Mouse (Mus musculus): Measurements from ENCODE around the gene Flad1. TPM values are rescaled to one million over a fixed set of nuclear protein-coding genes. Genes with fewer than 3 reads are reported as not detected.
A peak's percentile ranks its signal among the peaks of the same experiment; 100 is the strongest.

Flad1 gene
- polyA plus RNA-seq, 1 experiment from 2014 or later = 25.0 TPM

GRCm38 (mm10) chr3:89387632-89388031 lies 24.0 kb downstream of the Flad1 start:
- Histone ChIP-seq H3K4me2 (no peak overlapping the region), H3K27me3 (peaks cover 20% of the 10 kb centered on the region), H3K4me1 (replicated peaks) (peaks cover 48% of the 10 kb centered on the region), H3K4me3 (replicated peaks) (no peak overlapping the region), H3K9me3 (no peaks in the 10 kb centered on the region), H3K27ac (no peak overlapping the region), H3K9ac (replicated peaks) (no peak overlapping the region), H3K36me3 (no peaks in the 10 kb centered on the region)
- ATAC-seq (ENCODE audit: insufficient number of reproducible peaks, insufficient read depth, low FRiP score, low TSS enrichment, low read depth) = no peak
- WGBS = 79% methylated on average over 11 of the region's 11 CpGs

- Histone ChIP-seq H3K4me1 (replicated peaks) (peaks cover 39% of the 10 kb centered on the region), H3K27me3 (peaks cover 11% of the 10 kb centered on the region), H3K27ac (no peak overlapping the region), H3K4me2 (no peak overlapping the region), H3K9me3 (no peaks in the 10 kb centered on the region), H3K36me3 (no peaks in the 10 kb centered on the region), H3K4me3 (replicated peaks) (no peak overlapping the region; the same call in 1 of the 2 replicates), H3K9ac (replicated peaks) (no peak overlapping the region)
- no peak for ATAC-seq (ENCODE audit: insufficient number of reproducible peaks, insufficient read depth, low FRiP score, low TSS enrichment, low read depth)
- WGBS = 44% methylated on average over 17 of the region's 17 CpGs
Measured at GRCm38 (mm10) chr3:89386438-89387420, 24.9 kb downstream of the Flad1 start.

GRCm38 (mm10) chr3:89385451-89385850 lies 26.2 kb downstream of the Flad1 start:
- no peaks in the 10 kb centered on the region for H3K36me3 ChIP-seq
- H3K4me2 ChIP-seq = no peak overlapping the region
- H3K9ac ChIP-seq (replicated peaks) = 0 out of 2 replicates have a peak overlapping the region, but pooled peaks have one; percentile 27
- H3K4me1 ChIP-seq (replicated peaks) = peaks cover 26% of the 10 kb centered on the region
- ATAC-seq (ENCODE audit: insufficient number of reproducible peaks, insufficient read depth, low FRiP score, low TSS enrichment, low read depth) = no peak
- H3K27ac ChIP-seq = no peak overlapping the region
- WGBS = 36% methylated on average over 10 of the region's 11 CpGs
- H3K27me3 ChIP-seq = no peaks in the 10 kb centered on the region
- H3K9me3 ChIP-seq = no peaks in the 10 kb centered on the region
- H3K4me3 ChIP-seq (replicated peaks) = no peak overlapping the region

- H3K27ac ChIP-seq = peak overlapping the region; percentile 0; the same call in 1 of the 2 replicates
- H3K9me3 ChIP-seq = no peaks in the 10 kb centered on the region
- WGBS = 71% methylated on average over 9 of the region's 12 CpGs
- no peaks in the 10 kb centered on the region for H3K27me3 ChIP-seq
- ATAC-seq (ENCODE audit: insufficient number of reproducible peaks, insufficient read depth, low FRiP score, low TSS enrichment, low read depth) = no peak
- H3K4me1 ChIP-seq (replicated peaks) = peaks cover 22% of the 10 kb centered on the region
- H3K4me2 ChIP-seq = peak overlapping the region; percentile 10; the same call in 1 of the 2 replicates
- H3K36me3 ChIP-seq = no peaks in the 10 kb centered on the region
- H3K4me3 ChIP-seq (replicated peaks) = no peak overlapping the region
- no peak overlapping the region for H3K9ac ChIP-seq (replicated peaks)
Measured at GRCm38 (mm10) chr3:89384331-89385076, 27.2 kb downstream of the Flad1 start.

GRCm38 (mm10) chr3:89383651-89384255 lies 27.9 kb downstream of the Flad1 start:
- Histone ChIP-seq H3K36me3 (no peaks in the 10 kb centered on the region), H3K27me3 (no peaks in the 10 kb centered on the region), H3K27ac (no peak overlapping the region), H3K9ac (replicated peaks) (no peak overlapping the region), H3K4me1 (replicated peaks) (peaks cover 25% of the 10 kb centered on the region), H3K9me3 (no peaks in the 10 kb centered on the region), H3K4me3 (replicated peaks) (no peak overlapping the region), H3K4me2 (no peak overlapping the region)
- ATAC-seq (ENCODE audit: insufficient number of reproducible peaks, insufficient read depth, low FRiP score, low TSS enrichment, low read depth) = no peak
- WGBS = 84% methylated on average over 5 of the region's 5 CpGs

GRCm38 (mm10) chr3:89382950-89383349 lies 28.7 kb downstream of the Flad1 start:
- no peaks in the 10 kb centered on the region for H3K27me3 ChIP-seq
- WGBS = 68% methylated on average over 5 of the region's 5 CpGs
- no peak overlapping the region for H3K27ac ChIP-seq
- no peaks in the 10 kb centered on the region for H3K9me3 ChIP-seq
- no peak overlapping the region for H3K4me3 ChIP-seq (replicated peaks)
- no peak overlapping the region for H3K9ac ChIP-seq (replicated peaks)
- H3K4me1 ChIP-seq (replicated peaks) = peaks cover 33% of the 10 kb centered on the region
- no peak for ATAC-seq (ENCODE audit: insufficient number of reproducible peaks, insufficient read depth, low FRiP score, low TSS enrichment, low read depth)
- no peaks in the 10 kb centered on the region for H3K36me3 ChIP-seq
- no peak overlapping the region for H3K4me2 ChIP-seq

- H3K36me3 ChIP-seq = no peaks in the 10 kb centered on the region
- no peaks in the 10 kb centered on the region for H3K27me3 ChIP-seq
- peaks cover 35% of the 10 kb centered on the region for H3K4me1 ChIP-seq (replicated peaks)
- H3K9me3 ChIP-seq = no peaks in the 10 kb centered on the region
- 87% methylated on average over 9 of the region's 9 CpGs for WGBS
- H3K9ac ChIP-seq (replicated peaks) = no peak overlapping the region
- H3K27ac ChIP-seq = no peak overlapping the region
- H3K4me3 ChIP-seq (replicated peaks) = no peak overlapping the region
- no peak for ATAC-seq (ENCODE audit: insufficient number of reproducible peaks, insufficient read depth, low FRiP score, low TSS enrichment, low read depth)
- H3K4me2 ChIP-seq = no peak overlapping the region
Measured at GRCm38 (mm10) chr3:89382033-89382882, 29.4 kb downstream of the Flad1 start.

- Histone ChIP-seq H3K4me3 (replicated peaks) (no peak overlapping the region), H3K4me2 (no peak overlapping the region), H3K4me1 (replicated peaks) (peaks cover 26% of the 10 kb centered on the region), H3K9ac (replicated peaks) (no peak overlapping the region), H3K27ac (no peak overlapping the region), H3K27me3 (no peaks in the 10 kb centered on the region), H3K36me3 (no peaks in the 10 kb centered on the region), H3K9me3 (no peaks in the 10 kb centered on the region)
- WGBS = 83% methylated on average over 11 of the region's 11 CpGs
- ATAC-seq (ENCODE audit: insufficient number of reproducible peaks, insufficient read depth, low FRiP score, low TSS enrichment, low read depth) = no peak
Measured at GRCm38 (mm10) chr3:89381233-89381632, 30.4 kb downstream of the Flad1 start.

GRCm38 (mm10) chr3:89380711-89381110 lies 31.0 kb downstream of the Flad1 start:
- peaks cover 26% of the 10 kb centered on the region for H3K4me1 ChIP-seq (replicated peaks)
- H3K4me3 ChIP-seq (replicated peaks) = no peak overlapping the region
- no peak overlapping the region for H3K27ac ChIP-seq
- no peak overlapping the region for H3K9ac ChIP-seq (replicated peaks)
- no peaks in the 10 kb centered on the region for H3K36me3 ChIP-seq
- H3K27me3 ChIP-seq = no peaks in the 10 kb centered on the region
- 93% methylated on average over 18 of the region's 18 CpGs for WGBS
- ATAC-seq (ENCODE audit: insufficient number of reproducible peaks, insufficient read depth, low FRiP score, low TSS enrichment, low read depth) = no peak
- no peak overlapping the region for H3K4me2 ChIP-seq
- H3K9me3 ChIP-seq = no peaks in the 10 kb centered on the region

- Histone ChIP-seq H3K4me3 (replicated peaks) (no peak overlapping the region), H3K36me3 (no peaks in the 10 kb centered on the region), H3K4me1 (replicated peaks) (peaks cover 22% of the 10 kb centered on the region), H3K9ac (replicated peaks) (no peak overlapping the region), H3K27ac (no peak overlapping the region), H3K9me3 (no peaks in the 10 kb centered on the region), H3K27me3 (no peaks in the 10 kb centered on the region), H3K4me2 (no peak overlapping the region)
- ATAC-seq (ENCODE audit: insufficient number of reproducible peaks, insufficient read depth, low FRiP score, low TSS enrichment, low read depth) = no peak
- 92% methylated on average over 14 of the region's 14 CpGs for WGBS
Measured at GRCm38 (mm10) chr3:89380291-89380690, 31.4 kb downstream of the Flad1 start.
